Mouse (Mus musculus) urinary bladder, adult 2 months (tissue): ENCODE measurements around the gene Gm3500. TPM values are rescaled to one million over a fixed set of nuclear protein-coding genes. Genes with fewer than 3 reads are reported as not detected.
"Not testable (repeated sequence)": the region's sequence is repeated elsewhere in the genome, so short reads cannot be mapped to it uniquely, and the experiment has no call there.

Source experiments
- DNase-seq: peaks from one replicate; pipeline ENCODE4 v3.0.0; 2022; ENCODE audit warnings: low spot score
- polyA plus RNA-seq: library from polyadenylated mRNA; depleted of rRNA; stranded (reverse); fragments of >200 nt; gene quantifications from 2 replicates; pipeline ENCODE4 v1.2.3, GENCODE M21; 2012; rRNA removed

Gene Gm3500
- 0.68 and 1.0 TPM in 2 replicates for polyA plus RNA-seq

DNA sequence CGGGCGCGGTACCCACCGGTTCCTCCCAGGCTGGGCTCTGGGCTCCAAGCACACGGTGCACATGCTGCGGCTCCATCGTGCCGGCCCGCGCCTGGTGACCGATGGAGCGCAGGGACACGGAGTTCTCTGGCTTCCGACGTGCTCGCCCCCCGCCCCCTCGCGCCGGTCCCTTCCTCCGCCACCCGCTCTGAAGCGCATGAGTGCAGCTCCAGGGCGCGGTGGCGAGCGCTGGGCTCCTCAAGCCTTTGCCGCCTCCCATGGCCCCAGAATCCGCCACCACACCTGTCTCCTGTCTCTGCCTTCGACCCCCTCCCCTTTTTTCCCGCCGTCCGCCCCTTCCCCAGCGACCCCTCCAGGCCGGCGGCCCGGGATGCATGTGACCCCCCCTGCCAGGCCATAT lies at the start of gene Gm3500:
TSS of gene Gm3500 (minus strand) at position 101 of the 400 bp plus-strand sequence.
- DNase-seq: not testable (repeated sequence)

DNA sequence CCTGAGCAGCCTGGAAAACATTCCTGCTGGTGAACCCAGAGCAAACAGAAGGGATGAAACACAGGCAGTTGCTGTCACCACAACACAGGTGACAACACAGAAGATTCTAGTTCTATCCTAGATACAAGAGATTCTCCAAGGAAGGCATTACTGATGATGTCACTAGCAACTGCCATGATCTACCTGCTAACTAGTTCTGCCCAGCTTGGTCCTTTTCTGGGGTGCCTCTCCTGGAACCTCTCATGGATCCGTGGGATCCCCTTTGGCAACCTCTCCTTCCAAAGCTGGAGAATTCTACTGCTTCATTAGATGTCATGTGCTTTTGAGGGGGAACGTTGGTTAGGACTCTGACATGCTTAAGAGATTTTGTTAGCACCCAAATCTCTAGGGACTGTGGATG lies 54.0 kb downstream of the Gm3500 start, which contains the start of gene Gm3542:
TSS of gene Gm3542 (minus strand) at position 101 of the 400 bp plus-strand sequence.
- DNase-seq: not testable (repeated sequence)

Other genes with a start within 250 kb of the Gm3500 start
- not detected in 2 replicates for gene Gm3317, start 224.5 kb downstream of the Gm3500 start, polyA plus RNA-seq
- not detected in 2 replicates for gene Gm8271, start 203.3 kb downstream of the Gm3500 start, polyA plus RNA-seq
- not detected in 2 replicates for gene Gm3526, start 128.5 kb downstream of the Gm3500 start, polyA plus RNA-seq
- gene Gm3542, start 54.1 kb downstream of the Gm3500 start, polyA plus RNA-seq: not detected in 2 replicates
- 2.2 and 3.1 TPM in 2 replicates for gene Gm3194, start 66.4 kb upstream of the Gm3500 start, polyA plus RNA-seq
- gene Gm8246, start 88.8 kb upstream of the Gm3500 start, polyA plus RNA-seq: not detected in 2 replicates
- gene Gm3187, start 95.2 kb upstream of the Gm3500 start, polyA plus RNA-seq: not detected in 2 replicates
- gene Gm3488, start 112.6 kb upstream of the Gm3500 start, polyA plus RNA-seq: 0.18 and 0.19 TPM in 2 replicates
- not detected in 2 replicates for gene Gm3532, start 149.4 kb upstream of the Gm3500 start, polyA plus RNA-seq
- gene Gm8265, start 244.0 kb upstream of the Gm3500 start, polyA plus RNA-seq: not detected in 2 replicates